Mouse (Mus musculus) R1 (cell line): Measurements from ENCODE around the gene Kcnd3.
A peak's percentile ranks its signal among the peaks of the same experiment; 100 is the strongest.

ENCODE experiments used
- DNase-seq: peaks from one replicate; pipeline ENCODE4 v3.0.0-alpha.2; 2018; ENCODE audit warnings: low read depth, low spot score

Gene Kcnd3

DNA sequence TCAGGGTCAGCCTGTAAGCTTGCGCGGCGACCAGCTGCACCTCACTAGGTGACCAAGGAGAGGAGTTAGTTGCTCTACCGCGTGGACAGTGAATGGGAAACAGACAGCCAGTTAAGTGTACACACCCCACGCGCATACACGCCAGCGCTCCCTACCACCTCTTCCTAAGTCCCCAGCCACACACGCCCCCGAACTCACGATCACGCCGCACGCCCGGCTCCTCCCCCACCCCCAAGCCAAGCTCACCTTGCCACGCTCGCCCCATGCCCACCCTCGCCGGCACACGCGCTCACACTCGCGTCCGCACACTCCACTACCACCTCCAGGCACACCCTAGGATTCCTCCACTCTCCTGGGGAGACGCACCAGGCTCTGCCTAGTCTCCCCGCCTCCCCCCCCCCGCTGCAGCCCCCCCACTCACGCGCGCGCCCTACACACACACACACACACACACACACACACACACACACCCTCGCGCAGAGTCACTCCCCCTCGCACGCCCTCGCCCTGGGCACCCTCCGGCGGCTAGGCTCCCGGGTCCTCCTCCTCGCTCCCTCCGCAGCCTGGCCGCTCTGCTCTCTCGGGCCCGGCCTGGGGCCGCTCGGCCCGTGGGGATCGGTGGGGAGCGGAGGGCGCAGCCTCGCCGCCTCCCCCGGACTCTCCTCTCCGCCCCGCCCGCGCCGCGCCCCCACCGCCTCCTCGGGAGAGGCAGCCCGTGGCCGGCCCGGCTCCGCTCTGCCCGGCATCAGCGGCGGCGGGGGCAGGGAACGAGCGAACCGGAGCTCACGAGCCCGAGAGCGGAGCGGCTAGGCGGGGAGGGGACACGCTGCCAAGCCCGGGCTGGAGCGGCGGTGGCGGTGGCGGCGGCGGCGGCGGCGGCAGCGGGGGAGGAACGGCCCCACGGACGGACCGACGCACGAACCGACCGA is at the start of gene Kcnd3:
Kcnd3 (plus strand) TSS at position 704 of the 929 bp plus-strand sequence.
- peak; percentile 16 for DNase-seq

DNA sequence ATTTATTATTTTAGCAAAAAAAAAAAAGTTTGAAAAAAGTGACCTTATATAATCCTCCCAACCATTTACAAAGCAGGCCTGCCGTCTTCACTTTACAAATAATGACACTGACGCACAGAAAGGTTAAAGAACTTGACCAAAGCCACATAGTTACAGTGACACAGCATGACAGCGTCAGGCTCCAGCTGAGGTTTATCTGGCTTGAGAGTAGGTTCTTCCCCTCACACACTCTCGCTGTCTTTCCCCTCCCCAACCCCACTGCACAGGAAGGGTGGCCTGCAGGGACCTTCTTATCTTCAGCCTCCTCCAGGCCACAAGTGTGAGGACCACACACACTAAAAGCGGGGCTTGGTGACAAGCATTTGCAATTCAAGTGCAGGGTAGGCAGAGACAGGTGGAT is 49.5 kb upstream of the Kcnd3 start:
- DNase-seq, result no peak

DNA sequence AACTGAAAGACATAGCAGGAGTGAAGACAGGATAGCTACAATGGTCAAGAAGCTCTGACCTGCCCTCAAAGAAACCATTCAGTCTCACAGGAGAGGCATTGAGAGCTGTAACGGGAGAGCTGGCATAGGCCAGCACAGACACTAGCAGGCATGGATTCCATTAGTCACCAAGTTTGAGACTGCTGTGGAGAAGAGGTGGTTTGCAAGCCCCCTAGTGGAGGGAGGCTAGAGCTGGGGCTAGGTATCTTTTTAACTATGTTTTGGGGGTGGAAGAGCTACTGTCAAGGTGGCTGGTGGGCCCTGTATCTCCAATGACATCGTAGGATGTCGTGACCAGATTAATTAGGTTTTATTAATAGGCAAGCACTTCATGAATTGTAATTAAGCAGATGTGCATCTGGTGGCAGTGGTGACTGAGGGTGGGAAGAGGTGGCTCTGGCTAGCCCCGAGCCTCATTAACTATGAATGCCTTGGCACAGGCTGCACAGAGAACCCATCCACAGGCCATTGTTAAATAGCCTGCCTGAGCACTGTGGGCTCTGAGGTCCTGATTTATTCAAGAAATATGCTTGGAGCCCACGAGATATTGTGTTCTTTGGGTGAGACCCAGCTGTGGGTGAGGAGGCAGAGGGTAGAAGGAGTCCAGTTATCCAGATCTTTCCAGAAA is 48.6 kb upstream of the Kcnd3 start:
- DNase-seq, result peak; percentile 11

DNA sequence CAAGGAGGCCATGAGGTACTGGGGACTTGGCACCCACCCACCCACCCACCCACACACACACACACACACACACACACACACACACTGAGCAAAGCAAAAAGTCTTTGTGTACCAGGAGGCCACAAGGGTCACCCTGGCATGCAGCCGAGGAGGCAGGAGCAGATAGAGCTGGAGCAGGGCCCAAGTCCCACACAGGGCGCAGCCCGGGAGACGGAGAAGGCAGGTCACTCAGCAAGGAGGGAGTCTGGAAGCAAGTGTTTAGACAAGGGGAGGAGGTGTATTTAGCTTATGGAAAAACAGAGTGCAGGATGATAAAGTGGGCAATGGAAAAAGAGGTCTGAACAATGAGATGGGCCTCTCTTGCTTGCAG is 48.1 kb upstream of the Kcnd3 start:
- no peak for DNase-seq

DNA sequence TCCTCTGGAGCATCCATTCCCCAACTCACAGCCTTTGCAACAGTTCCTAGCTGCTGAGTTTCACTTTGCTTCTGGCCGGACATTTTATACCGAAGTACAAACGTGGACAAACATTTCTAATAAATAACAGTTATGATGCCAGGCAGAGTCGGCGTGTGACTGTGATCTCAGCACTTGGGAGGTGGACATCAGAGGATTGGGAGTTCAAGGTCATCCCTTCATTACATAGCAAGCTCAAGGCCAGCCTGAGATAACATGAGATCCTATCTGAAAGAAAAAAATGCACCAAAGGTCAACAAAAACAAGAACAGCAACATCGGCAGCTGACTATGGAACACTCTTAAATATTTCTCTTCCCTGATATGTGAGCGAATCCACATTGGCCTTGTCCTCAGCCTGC is 46.6 kb upstream of the Kcnd3 start:
- no peak for DNase-seq

DNA sequence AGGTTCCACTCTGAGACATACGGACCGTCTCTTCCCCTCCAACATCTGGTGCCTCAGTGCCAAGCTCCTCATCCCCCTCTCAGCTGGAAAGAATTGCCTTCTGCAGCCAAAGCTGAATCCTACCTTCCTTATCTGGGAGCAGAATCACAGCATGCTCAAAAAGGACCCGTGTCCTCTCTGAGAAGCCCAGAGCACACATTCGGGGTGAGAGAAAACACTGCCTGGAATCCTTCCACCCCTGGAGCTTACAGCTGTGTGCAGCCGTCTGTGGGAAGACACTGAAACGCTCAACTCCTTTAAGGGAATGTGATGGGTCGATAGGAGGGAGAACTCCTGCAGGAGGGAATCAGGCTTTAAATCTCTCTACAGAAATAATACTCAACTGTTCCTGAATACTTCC is 46.1 kb upstream of the Kcnd3 start:
- DNase-seq, result no peak

DNA sequence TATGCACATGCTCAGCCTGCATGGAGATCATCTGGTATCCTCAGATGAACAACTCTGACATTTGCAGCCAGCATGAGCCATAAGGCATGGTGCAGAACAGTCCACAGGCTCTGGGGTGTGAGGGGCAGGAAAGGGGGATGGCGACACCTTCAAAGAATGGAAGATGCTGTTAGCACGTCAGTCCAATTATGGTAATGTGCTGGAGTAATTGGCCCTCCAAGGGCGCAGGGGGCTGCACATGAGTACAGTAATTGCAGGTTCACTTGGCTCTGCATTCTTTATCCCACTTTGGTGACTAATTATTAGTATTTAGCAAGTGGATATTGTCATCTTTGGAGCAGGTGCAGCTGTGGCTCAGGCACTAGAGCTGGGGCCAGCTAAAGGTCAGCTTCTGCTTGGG is 43.9 kb upstream of the Kcnd3 start:
- no peak for DNase-seq

DNA sequence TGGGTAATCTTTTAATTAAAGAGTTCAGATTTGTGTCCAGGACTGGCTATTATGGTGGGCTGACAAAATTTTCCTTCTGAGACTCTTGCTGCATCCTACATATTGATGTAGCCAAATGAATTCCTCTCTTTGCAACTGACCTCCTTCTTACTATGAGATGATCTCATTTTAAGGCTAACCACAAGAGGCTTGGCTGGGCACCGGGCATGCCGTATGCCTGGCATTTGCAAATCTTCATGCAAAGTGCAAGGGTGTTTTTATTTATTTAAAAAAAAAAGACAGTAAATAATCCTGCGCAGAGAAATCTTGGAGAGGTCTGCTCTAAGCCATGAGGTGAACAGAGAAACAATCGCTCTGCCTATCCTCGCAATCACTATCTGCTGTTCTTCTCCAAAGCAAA is 41.3 kb upstream of the Kcnd3 start:
- no peak for DNase-seq

DNA sequence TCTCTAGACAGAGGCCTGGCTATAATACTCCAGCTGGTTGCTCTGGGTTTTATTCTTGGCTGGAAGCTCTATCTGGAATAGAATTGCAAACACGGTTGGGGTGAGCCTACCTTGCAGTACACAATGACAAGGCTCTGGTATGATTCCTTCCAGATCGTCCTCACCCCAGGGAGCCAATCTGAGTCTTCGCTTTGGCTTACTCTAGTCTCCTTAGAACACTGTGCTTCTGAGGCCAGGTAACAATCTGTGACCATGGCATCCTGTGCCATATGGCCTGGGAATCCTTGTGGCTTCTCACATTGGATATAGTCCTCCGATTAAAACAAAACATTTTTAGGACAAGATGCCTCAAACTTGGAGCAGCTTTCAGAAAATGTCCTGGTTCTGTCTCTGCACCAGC is 40.4 kb upstream of the Kcnd3 start:
- DNase-seq, result peak; percentile 12

DNA sequence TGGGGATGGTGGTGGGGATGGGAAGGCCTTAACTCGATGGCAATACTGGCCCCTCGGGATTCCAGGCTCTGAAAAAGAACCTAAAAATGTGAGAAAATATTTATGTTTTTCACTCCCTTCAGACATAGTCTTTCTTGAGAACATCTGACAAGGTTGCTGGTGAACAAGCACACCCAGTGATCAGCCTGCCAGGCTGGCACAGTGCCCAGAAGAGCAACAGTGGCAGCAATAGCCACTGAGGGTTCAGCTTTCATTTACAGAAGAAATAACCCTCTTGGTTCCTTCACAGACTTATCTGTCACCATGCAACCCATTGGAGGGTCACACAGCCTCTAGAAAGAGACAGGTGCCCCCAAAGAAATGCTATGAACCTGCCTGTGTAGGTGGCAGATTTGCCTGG is 39.9 kb upstream of the Kcnd3 start:
- DNase-seq, result no peak

DNA sequence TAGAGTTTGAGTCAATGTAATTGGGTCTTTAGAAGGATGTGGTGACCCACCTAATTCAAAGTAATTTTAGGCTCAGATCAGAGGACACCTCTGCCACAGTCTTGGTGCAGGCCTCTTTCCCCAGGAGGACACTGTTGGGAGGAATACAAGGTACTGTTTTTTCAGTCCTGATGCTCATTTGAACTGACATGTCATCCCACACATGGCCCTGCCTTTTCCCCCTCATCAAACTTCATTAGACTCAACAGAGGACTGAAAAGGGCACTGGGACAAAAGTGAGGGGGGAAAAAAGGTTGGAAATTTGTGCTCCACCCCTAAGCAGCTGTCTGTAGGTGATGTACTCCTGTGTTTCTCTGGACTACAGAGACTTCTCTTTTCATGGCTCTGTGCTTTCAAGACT is 39.4 kb upstream of the Kcnd3 start:
- no peak for DNase-seq

DNA sequence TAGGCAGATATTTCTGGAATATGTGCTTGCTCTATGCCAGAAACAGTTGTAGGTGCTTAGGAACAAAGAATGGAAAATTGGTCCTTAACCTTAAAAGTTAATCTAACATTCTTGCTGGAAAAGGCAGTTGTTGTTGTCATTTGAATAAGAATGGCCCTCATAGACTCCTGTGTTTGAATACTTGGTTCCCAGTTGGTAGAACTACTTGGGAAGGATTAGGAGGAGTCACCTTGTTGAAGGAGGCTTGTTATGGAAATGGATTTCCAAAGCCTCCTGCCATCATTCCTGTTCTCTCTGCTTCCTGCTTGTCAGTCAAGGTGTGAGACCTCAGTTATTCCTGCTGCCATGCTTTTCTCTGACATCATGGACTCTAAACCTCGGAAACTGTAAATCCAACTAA is 33.7 kb upstream of the Kcnd3 start:
- peak; percentile 78 for DNase-seq

DNA sequence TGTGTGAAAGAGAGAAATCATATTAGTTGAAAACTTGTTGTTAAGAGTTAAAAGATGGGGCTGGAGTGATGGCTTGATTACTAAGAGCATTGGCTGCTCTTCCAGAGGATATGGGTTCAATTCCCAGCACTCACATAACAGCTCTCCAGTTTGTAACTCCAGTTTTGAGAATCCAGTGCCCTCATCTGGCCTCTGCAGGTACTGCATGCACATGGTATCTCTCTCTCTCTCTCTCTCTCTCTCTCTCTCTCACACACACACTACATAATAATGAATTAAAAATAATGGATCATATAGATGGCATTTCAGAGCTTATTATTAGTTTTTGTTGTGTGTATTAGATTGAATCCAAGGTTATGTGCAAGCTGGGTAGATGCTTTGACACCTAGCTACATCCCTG is 29.7 kb upstream of the Kcnd3 start:
- peak; percentile 30 for DNase-seq

DNA sequence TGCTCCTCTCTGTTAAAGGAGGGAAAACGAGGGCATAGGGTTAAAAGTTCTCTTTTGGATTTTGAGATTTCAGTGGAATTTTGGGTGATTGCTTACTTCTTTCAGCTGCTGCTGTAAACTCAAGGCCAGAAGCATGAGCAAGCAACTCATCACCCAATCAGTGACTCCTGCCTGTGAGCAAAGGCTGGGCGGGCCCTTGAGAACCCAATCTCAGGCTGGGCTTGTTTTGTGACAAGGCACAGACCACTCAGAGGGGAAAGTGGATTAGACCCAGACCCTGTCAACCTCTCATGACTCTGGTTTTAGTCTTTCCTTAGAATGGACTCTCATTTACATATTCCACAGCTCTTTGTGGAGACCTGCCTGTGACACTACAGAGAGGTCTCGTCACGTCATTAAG is 28.7 kb upstream of the Kcnd3 start:
- no peak for DNase-seq

DNA sequence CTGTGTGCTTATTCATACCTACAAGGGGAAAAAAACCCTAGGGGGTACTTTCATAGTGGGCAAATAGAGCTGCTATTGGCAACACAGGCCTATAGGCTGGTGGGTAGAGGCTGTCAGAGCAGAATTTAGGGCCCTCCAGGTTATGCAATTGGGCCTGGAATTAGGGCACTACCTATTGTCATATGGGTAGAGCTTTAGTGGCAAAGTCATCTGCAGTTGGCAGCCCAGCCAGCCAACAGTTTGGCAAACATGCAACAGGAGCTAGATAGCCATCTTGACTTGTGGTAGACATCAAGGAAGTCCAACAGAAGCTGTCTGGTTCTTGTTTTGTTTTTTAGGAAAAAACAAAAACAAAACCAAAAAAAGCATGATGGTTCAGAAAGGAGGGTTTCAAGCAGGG is 23.5 kb upstream of the Kcnd3 start:
- DNase-seq, result no peak

DNA sequence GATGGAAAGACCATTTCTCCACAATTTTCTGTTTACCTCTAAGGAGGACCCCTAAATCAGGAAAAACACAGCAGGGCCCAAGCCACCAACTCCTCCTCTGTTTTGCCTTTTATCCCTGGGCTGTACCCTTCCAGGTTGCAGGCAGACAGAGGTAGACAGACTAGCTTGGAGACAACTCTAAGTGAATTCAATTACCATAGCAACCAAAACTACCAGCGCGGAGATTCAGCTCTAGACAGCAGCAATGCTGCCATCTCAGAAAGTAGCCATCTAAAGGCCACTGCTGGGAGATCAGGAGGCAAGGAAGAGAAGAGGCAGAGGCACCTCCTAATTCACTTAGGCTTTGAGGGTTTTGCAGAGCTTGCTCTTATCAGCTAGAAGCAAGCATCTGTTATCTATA is 15.7 kb upstream of the Kcnd3 start:
- DNase-seq, result peak; percentile 18

DNA sequence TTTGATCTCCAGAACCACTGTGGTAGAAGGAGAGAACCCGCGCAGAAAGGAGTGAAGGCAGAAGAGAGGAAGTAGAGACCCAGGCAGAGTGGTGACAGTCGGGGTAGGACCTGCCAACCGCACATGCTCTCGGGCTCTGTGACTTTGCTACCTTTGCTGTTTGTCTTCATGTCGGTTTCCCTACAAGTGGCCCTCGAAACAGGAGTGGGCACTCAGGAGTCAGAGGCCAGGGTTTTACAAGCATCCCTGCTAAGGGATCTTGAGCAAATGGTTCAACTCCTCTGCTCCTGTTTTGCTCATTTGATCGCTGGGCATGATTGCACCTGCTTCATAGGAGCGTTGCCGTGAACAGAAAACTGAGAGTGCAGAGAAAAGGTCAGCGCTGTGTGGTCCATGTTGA is 15.2 kb upstream of the Kcnd3 start:
- DNase-seq, result no peak

DNA sequence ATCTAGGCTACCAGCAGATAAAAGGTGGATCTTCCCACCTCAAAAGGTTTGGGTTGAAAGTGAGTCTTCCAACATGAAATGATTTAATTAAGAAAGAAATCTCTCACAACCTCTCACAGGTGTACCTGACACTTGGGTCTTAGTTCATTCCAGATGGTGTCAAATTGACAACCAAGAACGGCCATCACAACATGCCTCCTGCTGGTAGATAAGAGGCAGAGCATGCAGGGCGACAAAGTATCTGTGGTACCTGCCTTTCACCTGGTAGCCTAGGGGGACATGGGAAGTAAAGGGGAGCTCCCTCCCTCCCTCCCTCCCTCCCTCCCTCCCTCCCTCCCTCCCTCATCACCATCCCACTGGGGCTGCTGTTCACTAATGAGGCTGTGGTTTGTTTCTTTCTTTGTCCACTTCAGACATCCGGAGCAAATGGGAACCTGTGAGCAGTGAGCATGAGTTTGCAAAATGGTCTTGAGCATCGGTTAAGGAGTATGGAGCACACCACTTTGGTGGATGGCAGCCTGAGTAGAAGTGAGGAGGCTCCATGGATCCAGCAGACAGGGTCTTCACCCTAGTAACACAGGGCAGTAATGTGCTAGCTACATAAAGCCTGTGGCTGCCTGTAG is 11.1 kb upstream of the Kcnd3 start:
- DNase-seq, result peak; percentile 19

DNA sequence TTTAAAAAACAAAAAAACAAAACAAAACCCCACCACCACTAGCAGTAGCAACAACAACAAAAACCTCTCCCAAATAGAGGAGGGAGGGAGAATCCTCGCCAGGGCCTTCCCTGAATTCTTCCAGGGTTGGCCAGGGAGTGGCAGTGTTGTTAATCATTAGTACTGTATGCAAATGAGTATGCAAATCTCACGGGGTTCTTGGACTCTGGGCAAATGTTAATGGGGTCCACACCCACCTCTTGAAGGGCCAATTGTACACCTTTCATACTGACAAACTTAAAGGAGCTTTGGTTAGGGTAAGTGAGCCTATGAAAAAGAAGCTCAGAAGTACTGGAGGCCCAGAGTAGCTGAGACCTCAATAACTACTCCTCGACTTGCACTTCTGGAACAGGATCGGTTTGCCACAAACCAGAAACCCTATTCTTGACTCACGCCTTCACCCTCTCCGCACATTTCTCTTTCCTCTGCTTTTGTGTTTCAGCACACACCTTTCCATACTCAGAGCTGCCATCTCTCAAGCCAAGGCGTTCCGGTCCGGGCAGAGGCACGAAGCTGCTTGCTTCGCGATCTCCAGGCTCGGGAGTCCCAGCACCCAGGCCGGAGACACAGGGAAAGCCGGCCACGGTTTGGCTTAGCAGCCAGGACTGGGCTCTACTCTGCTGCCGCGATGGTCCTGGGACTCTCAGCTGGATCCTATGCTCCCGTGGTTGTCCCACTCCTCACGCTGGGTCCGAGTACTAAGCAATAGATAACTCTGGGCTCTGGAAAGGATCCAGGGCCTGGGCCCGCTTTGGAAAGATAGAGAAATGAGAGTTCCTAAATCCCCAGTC is 1.3 kb upstream of the Kcnd3 start:
- DNase-seq, result peak; percentile 87

DNA sequence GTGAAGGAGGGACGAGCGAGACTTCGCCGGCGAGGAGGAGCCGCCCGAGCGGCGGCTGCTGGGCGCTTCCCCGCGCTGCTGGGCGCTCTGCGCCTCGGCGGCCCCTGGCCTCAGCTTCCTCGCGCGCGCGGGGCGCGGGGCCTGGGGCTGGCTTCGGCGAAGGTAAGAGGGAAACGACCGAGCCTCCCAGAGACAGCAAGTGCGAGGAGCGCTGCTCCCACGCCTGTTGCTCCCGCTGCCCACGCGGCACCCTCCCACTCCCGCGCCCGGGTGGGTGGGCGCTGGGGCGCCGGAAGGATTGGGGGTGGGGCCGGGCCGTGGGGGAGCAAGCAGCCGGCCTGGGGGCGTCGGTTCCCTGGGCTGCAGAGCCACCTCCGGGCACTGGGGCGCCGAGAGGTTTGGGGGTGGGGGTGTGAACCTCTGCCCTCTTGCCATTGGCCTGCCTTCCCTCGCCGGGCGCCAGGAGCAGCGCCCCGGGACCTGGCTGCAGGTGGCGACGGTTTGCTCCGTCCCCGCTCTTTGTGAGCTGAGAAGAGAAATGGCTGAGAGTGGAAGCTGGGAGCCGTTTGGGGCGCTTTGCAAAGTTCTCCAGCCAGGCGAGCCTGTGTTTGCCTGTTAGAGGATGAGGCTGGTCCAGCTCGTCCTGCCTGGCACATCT is 555 bp downstream of the Kcnd3 start:
- DNase-seq, result peak; percentile 41

DNA sequence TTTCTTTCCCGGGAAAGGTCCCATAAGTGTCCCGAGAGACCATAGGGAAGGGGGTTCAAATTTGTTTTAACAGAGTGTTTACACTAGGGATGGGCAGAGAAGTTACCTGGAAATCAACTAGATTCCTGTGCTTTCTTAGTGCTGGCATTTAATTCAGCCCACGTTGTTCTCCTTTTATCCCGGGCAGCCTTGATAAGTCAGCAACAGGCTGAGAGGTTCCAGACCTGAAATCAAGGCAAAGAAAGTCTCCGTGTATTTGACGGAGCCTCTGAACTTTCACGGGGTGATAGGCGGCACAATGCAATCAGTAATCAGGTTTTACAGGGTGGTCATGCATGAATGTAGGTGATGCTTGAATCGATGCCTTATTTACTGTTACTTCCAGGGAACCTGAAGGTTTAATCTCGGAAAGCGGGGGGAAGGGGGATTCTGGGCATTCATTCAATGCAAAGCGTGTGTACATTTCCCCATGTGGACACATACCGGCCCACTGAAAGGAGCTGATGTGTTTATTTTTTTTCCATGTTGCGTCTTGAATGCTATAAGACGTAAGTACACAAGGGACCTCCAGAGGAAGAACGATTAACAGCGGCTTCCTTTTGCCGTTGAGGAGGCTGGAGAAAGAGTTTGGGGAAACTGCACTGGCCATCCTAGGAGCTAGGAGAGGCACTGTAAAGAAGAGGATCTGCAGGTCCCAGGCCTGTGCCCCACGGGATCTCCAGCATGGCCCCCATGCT is 1.3 kb downstream of the Kcnd3 start:
- DNase-seq, result peak; percentile 15
